Mouse (Mus musculus): ENCODE data around the gene Ptov1. TPM values are rescaled to one million over a fixed set of nuclear protein-coding genes. Genes with fewer than 3 reads are reported as not detected.

Gene Ptov1
- polyA plus RNA-seq, 1 experiment from 2014 or later: 415 TPM

DNA sequence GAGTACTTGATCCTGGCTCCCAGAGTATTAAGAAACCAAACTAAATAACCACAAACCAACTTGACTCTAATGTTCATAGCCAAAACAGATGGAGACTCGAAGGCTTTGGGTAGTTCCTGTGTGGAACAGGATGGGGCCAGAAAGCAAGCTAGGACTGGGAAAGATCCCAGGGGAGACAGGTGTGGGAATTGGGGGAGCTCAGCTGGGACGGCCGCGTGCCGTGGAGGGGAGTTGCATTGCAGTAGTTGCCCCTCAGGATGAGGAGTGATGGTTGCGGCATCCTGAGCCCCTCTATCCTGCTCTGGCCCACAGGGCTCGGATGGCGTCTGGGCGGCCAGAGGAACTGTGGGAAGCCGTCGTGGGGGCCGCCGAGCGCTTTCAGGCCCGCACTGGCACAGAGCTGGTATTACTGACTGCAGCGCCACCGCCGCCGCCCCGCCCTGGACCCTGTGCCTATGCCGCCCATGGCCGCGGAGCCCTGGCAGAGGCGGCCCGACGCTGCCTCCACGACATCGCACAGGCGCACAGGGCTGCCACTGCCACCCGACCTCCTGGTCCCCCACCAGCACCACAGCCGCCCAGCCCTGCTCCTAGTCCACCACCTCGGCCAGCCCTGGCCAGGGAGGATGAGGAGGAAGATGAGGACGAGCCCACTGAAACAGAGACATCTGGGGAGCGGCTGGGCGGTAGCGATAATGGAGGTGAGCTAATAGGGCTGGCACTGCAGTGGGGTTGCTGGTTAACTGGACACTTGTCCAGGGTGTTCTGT, 17.1 kb downstream of the Ptov1 start:
- WGBS: 92% methylated on average over 36 of the region's 36 CpGs
- Histone ChIP-seq H3K27ac (0 out of 2 replicates have a peak overlapping the region, but pooled peaks have one; percentile 11), H3K4me1 (peaks cover 74% of the 10 kb centered on the region), H3K4me3 (peak overlapping the region; percentile 4), H3K9me3 (no peaks in the 10 kb centered on the region), H3K27me3 (ENCODE audit: poor library complexity, severe bottlenecking) (no peaks in the 10 kb centered on the region), H3K36me3 (replicated peaks) (peaks cover 22% of the 10 kb centered on the region)
- no peak for DNase-seq (ENCODE audit: extremely low spot score, low spot score)

DNA sequence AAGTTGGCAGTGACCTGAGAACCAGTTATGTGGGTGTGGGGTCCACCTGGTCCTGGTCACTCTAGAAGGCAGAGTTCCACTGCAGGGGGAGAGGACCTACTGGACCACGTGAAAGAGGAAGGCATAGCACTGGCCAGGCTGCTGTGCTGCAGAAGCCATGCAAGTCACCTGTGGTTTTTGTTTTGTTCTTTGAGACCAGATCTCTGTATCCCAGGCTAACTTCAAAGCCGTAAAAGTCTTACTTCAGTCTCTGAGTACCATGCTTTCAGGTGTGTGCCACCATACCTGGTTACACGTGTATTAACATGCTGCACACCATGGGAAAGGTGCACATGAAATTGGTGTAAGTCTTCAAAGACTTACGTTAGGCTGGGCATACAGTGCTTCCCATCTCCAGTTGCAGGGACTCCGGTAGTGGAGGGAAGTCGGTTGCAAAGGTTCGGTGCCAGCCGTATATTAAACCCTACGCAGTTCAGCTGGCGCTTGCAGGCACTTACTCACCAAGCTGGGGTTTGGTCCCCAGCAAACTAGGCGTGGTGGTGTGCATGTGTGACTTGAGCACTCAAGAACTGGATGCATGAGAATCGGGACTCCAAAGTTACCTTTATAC, 17.9 kb downstream of the Ptov1 start:
- H3K36me3 ChIP-seq (replicated peaks): peaks cover 25% of the 10 kb centered on the region
- no peak for DNase-seq (ENCODE audit: extremely low spot score, low spot score)
- H3K27me3 ChIP-seq (ENCODE audit: poor library complexity, severe bottlenecking): no peaks in the 10 kb centered on the region
- H3K4me1 ChIP-seq: peaks cover 70% of the 10 kb centered on the region
- no peak overlapping the region for H3K27ac ChIP-seq
- peak overlapping the region; percentile 87 for H3K4me3 ChIP-seq
- no peaks in the 10 kb centered on the region for H3K9me3 ChIP-seq
- WGBS: 93% methylated on average over 12 of the region's 12 CpGs

DNA sequence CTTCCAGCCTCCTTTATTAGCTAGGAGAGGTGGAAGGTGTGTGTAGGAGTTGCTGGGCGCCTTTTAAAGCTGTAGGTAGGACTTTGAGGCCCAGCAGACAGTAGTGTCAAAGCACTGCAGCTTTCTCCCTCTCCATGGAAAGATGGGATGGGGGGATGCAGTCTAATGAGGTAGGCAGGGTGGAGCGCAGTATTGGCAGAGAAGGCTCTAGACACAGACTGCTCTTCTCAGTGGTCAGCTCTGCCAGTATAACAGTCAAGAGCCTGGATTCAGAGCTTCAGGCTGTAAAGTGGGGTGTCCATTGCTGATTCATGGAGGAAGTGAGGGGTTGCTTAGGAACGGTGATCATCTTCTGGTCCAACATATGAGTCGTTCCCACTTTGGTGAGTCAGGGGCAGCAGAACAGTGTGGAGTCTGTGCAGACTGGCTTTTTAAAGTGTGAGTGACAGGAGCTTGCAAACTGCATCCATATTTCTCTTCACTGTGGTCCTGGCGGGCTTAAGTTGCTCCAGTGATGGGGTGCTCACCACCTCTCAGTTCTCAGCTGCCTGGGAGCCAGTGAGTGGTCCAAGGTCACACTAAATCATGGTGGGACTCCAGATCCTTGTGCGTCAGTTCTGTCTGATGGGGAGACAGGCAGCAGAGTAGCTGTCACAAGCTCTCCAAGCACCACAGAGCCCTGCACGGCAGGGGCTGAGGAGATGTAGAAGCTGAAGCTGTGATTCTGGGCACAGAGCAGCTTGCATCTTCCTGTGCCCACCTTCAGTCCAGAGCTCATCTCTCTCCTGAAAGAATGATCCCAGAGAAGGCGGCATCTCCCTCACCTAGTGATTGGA, 18.6 kb downstream of the Ptov1 start:
- peaks cover 63% of the 10 kb centered on the region for H3K4me1 ChIP-seq
- WGBS: 84% methylated on average over 8 of the region's 8 CpGs
- peaks cover 32% of the 10 kb centered on the region for H3K36me3 ChIP-seq (replicated peaks)
- no peaks in the 10 kb centered on the region for H3K9me3 ChIP-seq
- no peak for DNase-seq (ENCODE audit: extremely low spot score, low spot score)
- peak overlapping the region; percentile 87 for H3K4me3 ChIP-seq
- H3K27ac ChIP-seq: peak overlapping the region; percentile 97
- H3K27me3 ChIP-seq (ENCODE audit: poor library complexity, severe bottlenecking): no peaks in the 10 kb centered on the region

DNA sequence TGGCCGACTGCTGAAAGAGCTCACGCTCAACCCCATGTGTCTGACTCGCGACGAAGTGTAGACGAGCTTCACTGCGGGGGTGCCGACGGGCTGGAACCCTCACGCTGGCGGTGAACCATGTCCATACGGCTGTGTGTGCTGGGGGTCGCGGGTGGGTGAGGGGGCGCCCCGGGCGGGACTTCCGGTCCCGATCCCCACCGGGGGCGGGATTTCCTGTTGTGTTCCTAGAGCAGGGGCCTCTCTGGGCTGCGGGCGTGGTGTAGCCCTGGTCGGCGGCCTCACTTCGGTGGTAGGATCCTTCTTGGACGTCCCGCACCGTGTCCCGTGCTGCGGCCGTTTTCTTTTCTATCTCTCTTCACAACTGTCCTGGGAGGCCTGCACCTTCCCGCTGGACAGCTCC, 19.4 kb downstream of the Ptov1 start:
- Histone ChIP-seq H3K36me3 (replicated peaks) (peaks cover 41% of the 10 kb centered on the region), H3K4me3 (peak overlapping the region; percentile 87), H3K9me3 (no peaks in the 10 kb centered on the region), H3K27ac (peak overlapping the region; percentile 97), H3K4me1 (peaks cover 55% of the 10 kb centered on the region), H3K27me3 (ENCODE audit: poor library complexity, severe bottlenecking) (no peaks in the 10 kb centered on the region)
- under 1% methylated on average over 33 of the region's 33 CpGs for WGBS
- DNase-seq (ENCODE audit: extremely low spot score, low spot score): peak; percentile 79

DNA sequence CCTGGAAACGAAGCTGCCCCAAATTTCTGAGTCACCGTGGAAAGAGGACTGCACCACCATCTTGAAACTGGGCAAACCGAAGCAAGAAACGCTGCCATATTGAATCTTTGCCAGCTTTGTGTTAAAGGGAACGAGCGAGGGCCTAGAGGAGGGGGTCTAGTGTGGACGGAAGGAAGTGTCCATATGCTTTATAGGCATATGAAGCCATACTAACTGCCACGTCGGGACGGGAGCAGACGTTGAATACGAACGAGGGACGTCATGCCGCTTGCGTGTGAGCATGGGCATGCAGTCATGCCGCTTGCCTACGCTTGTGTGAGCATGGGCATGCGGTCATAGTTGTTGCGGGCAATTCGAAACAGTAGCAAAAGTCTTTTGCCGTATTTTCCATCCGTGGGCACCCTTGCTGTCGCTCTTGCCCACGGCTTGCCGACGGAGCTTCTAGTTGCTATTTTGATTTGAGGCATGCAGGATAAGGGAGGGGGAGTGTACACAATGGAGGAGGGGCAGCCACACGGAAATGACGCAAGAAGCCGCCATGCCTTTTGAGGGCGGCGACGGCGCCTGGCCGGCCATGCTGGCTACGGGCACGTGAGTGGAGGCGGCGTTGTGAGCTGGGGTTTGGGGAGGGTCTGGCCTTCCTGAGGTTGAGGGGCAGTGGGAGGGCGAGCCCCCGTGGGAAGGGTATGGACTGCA, 20.0 kb downstream of the Ptov1 start:
- no peaks in the 10 kb centered on the region for H3K9me3 ChIP-seq
- H3K27ac ChIP-seq: peak overlapping the region; percentile 97
- no peaks in the 10 kb centered on the region for H3K27me3 ChIP-seq (ENCODE audit: poor library complexity, severe bottlenecking)
- under 1% methylated on average over 41 of the region's 41 CpGs for WGBS
- peak; percentile 90 for DNase-seq (ENCODE audit: extremely low spot score, low spot score)
- peaks cover 49% of the 10 kb centered on the region for H3K4me1 ChIP-seq
- H3K4me3 ChIP-seq: peak overlapping the region; percentile 87
- H3K36me3 ChIP-seq (replicated peaks): peaks cover 47% of the 10 kb centered on the region

DNA sequence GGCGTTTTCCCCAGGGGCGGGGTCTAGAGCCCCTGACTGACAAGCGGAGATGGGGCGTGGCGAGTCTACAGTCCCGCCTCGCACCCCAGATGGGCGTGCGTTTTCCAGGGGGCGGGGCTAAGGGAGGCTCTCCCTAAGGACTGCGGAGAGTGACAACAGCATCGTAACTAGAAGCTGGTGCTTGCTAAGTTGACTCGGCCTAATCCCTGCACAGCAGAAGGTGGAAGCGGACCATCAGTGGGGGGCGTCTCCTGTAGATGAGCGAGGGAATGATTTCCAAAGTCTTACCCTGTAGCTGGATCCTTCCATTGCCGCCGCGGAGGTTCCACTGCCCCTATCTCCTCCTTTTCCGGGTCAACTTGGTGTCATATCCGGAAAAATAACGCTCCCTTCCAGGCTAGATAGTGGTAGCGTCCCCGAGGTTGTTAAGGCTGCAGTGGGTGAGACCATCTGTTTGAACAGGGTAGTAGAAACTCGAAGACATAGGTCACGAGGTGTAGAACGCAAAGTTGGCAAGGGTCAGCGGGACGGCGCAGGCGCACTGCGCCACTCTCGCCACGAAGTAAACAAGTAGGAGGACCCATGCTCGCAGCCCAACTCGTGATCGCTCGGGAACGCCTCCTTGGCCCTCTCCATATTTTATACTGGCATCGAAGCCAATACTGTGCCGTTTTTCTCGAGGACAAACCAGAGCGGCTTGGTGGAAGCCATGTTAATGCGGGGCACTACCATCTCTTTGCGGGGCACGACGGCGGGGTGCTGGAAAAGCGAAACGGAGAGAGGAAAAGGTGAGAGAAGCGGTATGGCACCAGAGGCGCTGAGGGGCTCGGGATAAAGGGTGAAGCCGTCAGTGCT, 20.8 kb downstream of the Ptov1 start, which contains the start of the genes Akt1s1 and Tbc1d17:
Akt1s1 (plus strand) TSS at position 431 of the 855 bp plus-strand sequence.
Tbc1d17 (minus strand) TSS at position 519 of the 855 bp plus-strand sequence.
- H3K4me3 ChIP-seq: peak within 1 kb of the TSS; percentile 87
- H3K9me3 ChIP-seq: no peaks in the 10 kb centered on the region
- peak within 1 kb of the TSS; percentile 97 for H3K27ac ChIP-seq
- H3K36me3 ChIP-seq (replicated peaks): peaks cover 54% of the 10 kb centered on the region
- under 1% methylated on average over 54 of the region's 54 CpGs for WGBS
- H3K4me1 ChIP-seq: peaks cover 42% of the 10 kb centered on the region
- peak; percentile 94 for DNase-seq (ENCODE audit: extremely low spot score, low spot score)
- no peaks in the 10 kb centered on the region for H3K27me3 ChIP-seq (ENCODE audit: poor library complexity, severe bottlenecking)

DNA sequence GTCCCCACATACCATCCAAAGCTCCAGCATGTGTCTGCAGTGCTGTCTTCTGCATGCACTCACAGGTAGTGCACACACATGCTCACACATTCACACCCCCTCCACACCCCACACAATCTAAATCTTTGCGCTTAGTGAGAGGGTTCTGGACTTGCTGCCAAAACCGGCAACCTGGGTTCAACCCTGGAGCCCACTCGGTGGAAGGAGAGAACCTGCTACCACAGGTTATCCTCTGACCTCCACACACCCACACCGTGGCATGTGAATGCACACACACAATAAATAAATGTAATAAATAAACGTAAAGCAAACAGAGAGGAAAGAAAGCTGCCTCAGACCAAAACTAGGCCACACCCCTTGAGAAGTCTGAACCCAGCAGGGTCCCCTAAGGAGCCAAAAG, 21.8 kb downstream of the Ptov1 start:
- DNase-seq (ENCODE audit: extremely low spot score, low spot score): no peak
- Histone ChIP-seq H3K36me3 (replicated peaks) (peaks cover 55% of the 10 kb centered on the region), H3K27ac (0 out of 2 replicates have a peak overlapping the region, but pooled peaks have one; percentile 97), H3K4me1 (peaks cover 32% of the 10 kb centered on the region), H3K27me3 (ENCODE audit: poor library complexity, severe bottlenecking) (no peaks in the 10 kb centered on the region), H3K9me3 (no peaks in the 10 kb centered on the region), H3K4me3 (peak overlapping the region; percentile 87)
- 78% methylated on average over 5 of the region's 5 CpGs for WGBS

DNA sequence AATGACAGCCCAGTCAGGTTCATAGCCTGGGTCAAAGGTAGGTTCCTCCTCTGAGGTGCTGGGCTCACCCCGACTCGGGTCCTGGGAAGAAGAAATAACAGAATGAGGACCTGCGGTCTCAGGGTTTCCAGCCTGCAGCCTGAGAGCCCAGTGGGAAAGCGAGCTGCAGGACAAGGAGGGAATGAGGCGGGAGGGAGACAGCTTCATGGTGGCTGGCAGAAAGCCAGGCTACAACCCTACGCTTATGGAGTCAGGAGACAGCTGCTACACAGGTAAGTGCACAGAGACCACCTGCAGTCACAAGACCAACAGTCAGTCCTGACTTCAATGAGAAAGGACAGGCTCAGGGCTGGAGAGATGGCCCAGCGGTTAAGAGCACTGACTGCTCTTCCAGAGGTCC, 22.8 kb downstream of the Ptov1 start:
- Histone ChIP-seq H3K36me3 (replicated peaks) (peaks cover 57% of the 10 kb centered on the region), H3K9me3 (no peaks in the 10 kb centered on the region), H3K4me3 (no peak overlapping the region), H3K4me1 (peaks cover 27% of the 10 kb centered on the region), H3K27ac (no peak overlapping the region), H3K27me3 (ENCODE audit: poor library complexity, severe bottlenecking) (peaks cover 5% of the 10 kb centered on the region; the same call in 1 of the 2 replicates)
- no peak for DNase-seq (ENCODE audit: extremely low spot score, low spot score)
- WGBS: 90% methylated on average over 7 of the region's 7 CpGs

DNA sequence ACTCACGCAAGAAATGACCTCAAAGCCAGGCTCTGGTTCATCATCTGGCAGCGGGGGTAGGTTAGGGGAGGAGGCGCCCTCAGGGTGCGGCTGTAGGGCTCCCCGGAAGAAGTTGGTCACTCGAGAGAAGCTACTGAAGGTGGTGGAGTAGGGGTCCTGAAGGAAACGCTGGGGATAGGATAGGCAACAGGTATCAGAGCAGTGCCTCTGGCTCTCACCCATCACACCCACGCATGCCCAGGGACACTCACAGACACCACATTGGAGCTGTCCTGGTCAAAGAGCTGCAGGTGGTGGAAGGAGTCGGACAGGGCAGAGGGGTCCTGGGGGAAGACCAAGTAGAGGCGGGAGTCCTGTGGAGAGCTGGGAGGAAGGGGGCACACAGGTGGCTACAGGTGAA, 24.6 kb downstream of the Ptov1 start:
- WGBS: 93% methylated on average over 10 of the region's 10 CpGs
- H3K27me3 ChIP-seq (ENCODE audit: poor library complexity, severe bottlenecking): peaks cover 23% of the 10 kb centered on the region
- peaks cover 67% of the 10 kb centered on the region for H3K36me3 ChIP-seq (replicated peaks)
- no peak overlapping the region for H3K27ac ChIP-seq
- peaks cover 21% of the 10 kb centered on the region for H3K4me1 ChIP-seq
- H3K4me3 ChIP-seq: no peak overlapping the region
- no peaks in the 10 kb centered on the region for H3K9me3 ChIP-seq
- DNase-seq (ENCODE audit: extremely low spot score, low spot score): no peak

DNA sequence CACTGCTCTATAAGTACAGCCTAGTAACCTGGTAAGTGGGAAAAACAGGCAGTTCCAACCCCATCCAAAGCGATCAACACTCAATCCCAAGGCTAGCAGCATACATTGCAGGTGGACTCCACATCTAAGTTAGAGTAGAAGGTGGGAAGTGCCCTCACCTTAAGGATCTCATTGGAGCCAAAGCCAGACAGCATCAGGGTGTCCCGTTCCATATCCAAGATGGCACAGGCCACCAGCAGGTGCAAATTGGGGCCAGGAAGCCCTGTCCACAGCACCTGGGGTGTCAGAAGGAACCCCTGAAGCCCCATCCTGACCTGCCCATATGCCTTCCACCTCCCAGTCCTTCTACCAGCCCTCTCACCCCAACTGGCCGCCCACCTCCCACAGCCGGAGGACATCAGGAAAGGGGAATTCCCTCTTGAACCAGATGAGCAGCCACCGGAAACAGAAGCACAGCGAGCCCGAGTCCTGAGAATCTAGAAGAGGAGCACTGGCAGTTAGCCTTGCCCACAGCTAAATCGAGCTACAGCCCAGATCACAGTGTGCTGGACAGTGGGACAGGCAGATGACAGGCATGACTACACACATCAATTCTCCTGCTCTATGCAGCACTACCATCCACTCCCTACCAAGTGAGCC, 27.6 kb downstream of the Ptov1 start:
- peaks cover 67% of the 10 kb centered on the region for H3K36me3 ChIP-seq (replicated peaks)
- no peak overlapping the region for H3K27ac ChIP-seq
- H3K27me3 ChIP-seq (ENCODE audit: poor library complexity, severe bottlenecking): peaks cover 48% of the 10 kb centered on the region
- peaks cover 22% of the 10 kb centered on the region for H3K4me1 ChIP-seq
- no peaks in the 10 kb centered on the region for H3K9me3 ChIP-seq
- no peak for DNase-seq (ENCODE audit: extremely low spot score, low spot score)
- WGBS: 91% methylated on average over 8 of the region's 8 CpGs
- no peak overlapping the region for H3K4me3 ChIP-seq

DNA sequence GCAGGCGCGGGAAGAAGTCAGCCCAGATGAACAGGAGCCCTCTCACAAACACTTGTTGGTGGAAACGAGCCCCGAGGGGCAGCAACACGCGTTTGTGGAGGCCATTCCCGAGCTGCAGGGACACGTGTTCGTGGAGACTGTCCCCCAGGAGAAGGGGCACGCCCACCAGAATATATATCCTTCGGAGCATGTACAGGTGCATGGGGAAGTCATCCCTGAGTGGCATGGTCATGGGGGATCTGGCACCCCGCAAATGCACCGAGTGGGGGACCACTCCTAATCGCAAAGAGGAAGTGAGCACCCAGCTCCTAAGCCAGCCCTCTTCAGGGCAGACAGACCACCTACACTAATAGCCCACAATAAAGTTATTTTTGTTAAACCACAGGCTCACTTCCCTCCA, 29.2 kb downstream of the Ptov1 start:
- no peak for DNase-seq (ENCODE audit: extremely low spot score, low spot score)
- H3K27ac ChIP-seq: no peak overlapping the region
- H3K9me3 ChIP-seq: no peaks in the 10 kb centered on the region
- H3K4me1 ChIP-seq: peaks cover 31% of the 10 kb centered on the region
- 59% methylated on average over 14 of the region's 14 CpGs for WGBS
- peak overlapping the region; percentile 44; the same call in 1 of the 2 replicates for H3K4me3 ChIP-seq
- H3K27me3 ChIP-seq (ENCODE audit: poor library complexity, severe bottlenecking): peaks cover 48% of the 10 kb centered on the region
- H3K36me3 ChIP-seq (replicated peaks): peaks cover 51% of the 10 kb centered on the region
